Mouse (Mus musculus): ENCODE measurements around the gene Cacul1.
A peak's percentile ranks its signal among the peaks of the same experiment; 100 is the strongest.
"Not testable (repeated sequence)": the region's sequence is repeated elsewhere in the genome, so short reads cannot be mapped to it uniquely, and the experiment has no call there.

Cacul1 gene

DNA sequence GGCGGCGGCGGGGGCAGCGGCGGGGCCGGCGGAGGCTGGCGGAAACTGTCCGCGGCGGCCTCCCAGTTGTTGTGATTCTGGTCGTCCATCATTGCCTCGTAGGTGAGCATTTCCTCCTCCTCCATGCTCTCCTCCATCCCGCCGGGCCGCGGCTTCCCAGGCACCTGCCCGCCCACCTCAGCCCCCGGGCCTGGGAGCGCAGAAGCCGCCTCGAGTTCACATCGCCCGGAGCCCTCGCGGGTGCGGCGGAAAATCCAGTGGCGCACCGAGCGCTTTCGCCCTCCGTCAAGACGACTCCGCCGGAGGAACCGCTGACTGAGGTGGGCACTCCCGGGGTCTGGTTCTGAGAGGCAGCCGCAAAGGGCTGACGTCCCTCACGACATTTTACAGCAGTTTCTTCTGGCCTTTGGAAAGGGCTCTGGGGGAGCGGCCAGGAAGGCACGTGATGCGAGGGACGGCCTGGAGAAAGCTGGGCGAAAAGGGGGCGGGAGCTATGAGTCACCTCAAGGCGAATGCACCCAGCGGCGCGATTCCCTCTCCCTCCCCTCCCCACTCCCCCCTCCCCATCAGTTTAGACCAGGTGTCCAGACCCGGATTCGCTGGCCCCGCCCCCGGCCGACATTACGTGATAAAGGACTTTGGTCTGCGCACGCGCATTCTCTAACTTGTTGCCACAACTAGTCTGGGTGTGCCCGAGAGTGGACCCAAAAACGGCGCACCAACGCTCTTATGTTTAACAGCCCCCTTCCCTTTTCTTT lies at the start of gene Cacul1:
Gene Cacul1, minus strand, starts transcription at position 444 of the 758 bp plus-strand sequence.
- ATAC-seq (ENCODE audit: low TSS enrichment), result peak; percentile 88

GRCm38 (mm10) chr19:60619420-60619819 lies 38.6 kb upstream of the Cacul1 start:
- ATAC-seq (ENCODE audit: low TSS enrichment), result peak; percentile 44; the same call in 1 of the 2 replicates

- ATAC-seq (ENCODE audit: low TSS enrichment), result no peak
Observed at GRCm38 (mm10) chr19:60617007-60617406, 36.2 kb upstream of the Cacul1 start.

DNA sequence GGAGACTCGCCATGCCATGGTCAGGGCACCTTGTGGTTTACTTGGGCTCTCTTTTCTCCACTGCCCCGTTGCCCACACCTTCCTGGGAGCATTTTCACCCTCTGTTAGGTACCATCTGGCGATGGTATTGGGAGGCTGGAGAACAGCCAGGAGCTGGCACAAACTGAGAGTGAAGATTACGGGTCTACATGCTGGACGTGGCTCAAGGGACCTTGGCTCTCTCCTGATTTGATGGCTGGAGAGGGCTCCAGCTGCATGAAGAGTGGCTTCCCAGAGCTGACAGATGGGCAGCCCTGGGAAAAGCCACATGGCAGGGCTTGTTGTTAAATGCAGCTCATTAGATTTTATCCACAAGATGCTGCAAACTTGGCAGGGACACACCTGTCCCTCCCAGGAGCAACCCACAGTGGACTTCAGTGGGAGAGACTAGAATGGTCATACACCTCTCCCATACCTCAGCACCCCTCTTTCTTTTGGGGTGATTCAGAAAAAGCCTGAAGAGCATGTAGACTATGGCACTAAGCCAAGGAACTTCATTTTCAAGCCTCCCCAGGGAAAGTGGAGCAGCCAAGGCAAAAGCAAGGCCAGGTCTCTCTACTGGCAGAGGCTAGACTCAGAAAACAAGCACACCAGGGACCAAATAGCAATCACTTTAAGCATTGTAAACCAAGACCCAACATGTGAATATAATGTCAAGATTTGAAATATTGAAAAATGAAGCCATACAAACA lies 34.8 kb upstream of the Cacul1 start:
- no peak for ATAC-seq (ENCODE audit: low TSS enrichment)

DNA sequence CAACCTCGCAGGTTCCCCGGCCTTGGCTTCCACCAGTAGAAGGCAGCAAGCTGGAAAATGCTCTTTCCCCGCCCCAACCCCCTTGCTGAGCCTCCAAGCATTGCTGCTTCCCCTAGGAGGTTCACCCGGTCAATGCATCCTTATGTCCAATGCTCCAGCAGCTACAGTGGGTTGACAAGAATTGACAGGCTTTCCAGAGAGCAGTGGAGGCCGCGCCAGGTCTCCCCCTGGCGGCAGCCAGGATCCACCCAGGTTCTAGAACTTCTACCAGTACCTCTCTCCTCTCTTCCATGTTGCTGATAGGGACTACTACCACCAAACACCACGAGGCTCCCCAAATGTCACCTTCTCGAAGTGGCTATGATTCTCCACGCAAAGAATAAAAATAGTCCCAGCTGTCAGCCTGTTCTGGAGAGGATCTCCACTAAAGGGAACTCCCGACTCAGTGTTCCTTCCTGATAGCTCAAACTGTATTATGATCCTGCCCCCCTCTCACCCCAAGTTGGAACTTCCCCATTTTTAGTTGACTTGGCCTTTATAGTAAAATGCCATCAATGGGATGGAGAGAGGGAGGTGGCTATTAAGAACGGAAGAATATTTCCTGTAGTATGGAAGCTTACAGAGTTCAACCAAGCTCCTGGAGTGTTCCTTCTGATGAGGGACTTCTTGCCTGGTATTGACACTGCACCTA lies 30.8 kb upstream of the Cacul1 start:
- peak; percentile 65 for ATAC-seq (ENCODE audit: low TSS enrichment)

- no peak for ATAC-seq (ENCODE audit: low TSS enrichment)
Observed at GRCm38 (mm10) chr19:60608766-60609165, 27.9 kb upstream of the Cacul1 start.

- ATAC-seq (ENCODE audit: low TSS enrichment), result no peak
Observed at GRCm38 (mm10) chr19:60603586-60603985, 22.8 kb upstream of the Cacul1 start.

DNA sequence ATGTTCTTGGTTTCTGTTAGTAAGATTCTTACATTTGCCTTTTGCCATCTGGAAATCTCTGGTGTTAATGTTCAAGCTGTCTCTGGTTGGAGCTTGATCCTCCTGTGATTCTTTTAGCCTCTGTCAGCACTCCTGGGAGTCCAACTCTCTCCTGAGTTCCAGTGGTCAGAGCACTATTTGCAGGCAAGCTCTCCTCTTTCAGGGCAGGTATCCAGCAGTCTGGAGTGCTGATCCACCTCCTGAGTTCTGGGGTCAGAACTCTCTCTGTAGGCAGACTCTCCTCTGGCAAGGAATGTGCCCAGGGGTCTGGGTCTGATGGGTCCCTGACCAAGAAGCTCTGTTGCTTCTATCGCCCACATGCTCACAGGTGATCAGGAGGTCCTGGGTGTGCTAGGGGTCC lies 21.2 kb upstream of the Cacul1 start:
- not testable (repeated sequence) for ATAC-seq (ENCODE audit: low TSS enrichment)

DNA sequence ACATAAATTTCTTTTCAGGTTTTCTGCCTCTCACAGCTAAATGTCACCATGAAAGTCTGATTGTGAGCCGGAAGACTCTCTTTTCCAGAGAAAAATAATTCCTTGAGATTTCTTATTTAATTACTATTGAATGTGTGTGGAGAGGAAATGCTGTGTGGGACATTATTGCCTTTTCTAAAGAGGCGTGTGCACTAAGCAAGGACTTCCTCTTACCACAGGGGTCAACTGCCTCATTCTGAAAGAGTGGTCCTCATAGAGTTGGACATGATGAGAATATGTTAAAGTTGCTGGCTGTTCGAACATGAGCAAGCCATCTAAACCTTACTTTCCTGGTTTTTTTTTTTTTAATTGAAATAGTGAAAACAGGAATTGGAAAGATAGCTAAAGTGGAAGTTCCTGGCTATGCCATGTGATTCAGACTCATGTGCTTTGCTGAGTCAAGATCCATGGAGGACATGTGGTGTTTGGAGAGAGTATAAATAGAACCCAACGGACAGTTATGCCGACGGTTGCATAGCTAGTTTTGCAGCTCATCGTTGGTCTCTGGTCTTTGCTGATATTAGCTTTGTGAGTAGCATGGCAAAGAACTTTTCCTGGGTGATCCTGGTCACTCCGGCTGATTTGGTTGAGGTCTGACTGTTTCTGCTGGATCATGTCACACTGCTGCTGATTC lies 17.3 kb upstream of the Cacul1 start:
- ATAC-seq (ENCODE audit: low TSS enrichment), result no peak

DNA sequence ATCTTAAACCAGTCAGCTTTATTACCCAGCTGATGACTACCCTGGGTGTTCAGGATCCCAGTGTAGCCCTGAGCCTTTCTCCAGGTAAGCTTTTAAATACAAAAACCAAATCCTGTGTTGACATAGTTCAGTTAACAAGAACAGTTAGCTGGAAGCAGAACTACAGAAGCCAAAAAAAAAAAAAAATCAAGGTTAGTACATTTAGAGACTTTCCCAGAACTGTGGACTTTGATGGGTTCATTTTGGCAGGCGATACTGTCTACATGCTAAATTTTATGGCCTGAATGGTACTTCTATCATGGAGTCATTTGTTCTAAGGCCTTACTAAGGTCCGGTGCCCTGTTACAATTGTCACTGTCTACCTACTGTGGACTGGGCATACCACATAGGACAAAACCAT lies 8.8 kb upstream of the Cacul1 start:
- no peak for ATAC-seq (ENCODE audit: low TSS enrichment)

DNA sequence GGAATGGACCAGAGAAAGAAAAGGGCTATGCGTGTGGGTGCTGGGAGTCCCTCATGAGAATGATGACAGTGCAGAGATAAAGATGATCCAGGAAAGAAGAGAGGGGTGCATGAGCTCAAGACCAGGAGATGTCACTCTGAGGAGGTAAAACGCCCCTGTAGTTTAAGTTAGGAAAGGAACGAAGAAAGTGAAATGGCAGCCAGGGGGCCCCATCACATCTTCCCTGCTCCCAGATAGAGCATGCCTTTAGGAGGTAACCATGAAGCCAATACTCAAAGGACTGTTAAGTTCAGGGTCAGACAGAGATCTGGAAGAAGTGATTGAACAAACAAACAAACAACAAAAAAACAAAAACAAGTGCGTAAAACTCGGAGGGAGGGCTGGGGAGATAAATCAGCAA lies 5.8 kb upstream of the Cacul1 start:
- no peak for ATAC-seq (ENCODE audit: low TSS enrichment)

DNA sequence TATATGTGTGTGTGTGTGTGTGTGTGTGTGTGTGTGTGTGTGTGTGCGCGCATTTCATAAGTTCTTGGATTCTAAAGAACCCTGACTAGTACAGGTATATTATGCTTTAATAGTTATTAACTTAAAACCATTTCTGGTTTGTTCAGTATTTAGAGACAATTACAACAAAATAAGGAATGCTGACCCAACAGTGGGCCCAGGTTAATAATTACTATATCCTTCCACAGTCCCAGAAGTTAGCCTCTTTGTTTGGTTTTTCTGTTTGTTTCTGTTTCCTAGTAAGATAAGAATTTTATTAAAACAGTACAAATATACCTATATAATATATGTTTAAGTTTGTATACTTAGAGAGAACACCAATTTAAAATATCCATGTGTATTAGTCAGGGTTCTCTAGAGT lies 2.4 kb upstream of the Cacul1 start:
- ATAC-seq (ENCODE audit: low TSS enrichment), result no peak

DNA sequence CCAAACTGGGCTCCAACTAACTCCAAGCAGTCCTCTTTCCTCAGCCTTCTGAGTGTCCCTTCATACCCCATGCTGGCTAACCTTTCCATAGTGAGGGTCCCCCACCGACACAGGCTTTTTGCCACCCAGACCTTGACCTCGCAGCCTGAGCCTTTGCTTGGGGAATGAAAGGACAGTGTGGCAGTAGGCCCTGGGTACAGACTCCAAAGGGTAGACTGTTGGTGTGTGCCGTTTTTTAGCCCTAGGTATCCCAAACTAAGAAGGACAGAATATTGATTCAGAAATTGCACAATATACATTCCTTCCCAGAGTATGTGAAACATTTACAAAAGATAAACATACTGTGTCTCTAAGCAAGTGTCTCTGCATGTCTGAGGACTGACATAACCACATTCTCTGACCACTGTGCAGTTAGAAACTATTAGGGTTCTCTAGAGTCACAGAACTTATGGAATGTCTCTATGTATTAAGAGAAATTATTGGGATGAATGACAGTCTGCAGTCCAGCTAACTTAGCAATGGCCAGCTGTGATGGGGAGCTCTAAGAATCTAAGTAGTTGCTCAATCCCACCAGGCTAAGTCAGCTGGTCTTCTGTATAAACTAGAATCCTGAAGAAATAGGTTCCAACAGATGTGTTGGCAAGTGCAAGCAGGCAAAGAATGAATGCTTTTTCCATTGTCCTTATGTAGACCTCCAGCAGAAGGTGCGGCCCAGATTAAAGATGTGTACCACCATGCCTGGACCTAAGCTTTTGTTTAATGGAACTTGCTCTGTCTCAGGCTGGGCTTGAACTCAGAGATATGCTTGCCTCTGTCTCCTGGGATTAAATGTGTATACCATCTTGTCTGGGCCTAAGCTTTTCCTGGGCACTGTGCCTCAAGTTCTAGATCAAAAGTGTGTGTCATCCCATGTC lies 809 bp upstream of the Cacul1 start:
- peak; percentile 27; the same call in 1 of the 2 replicates for ATAC-seq (ENCODE audit: low TSS enrichment)

DNA sequence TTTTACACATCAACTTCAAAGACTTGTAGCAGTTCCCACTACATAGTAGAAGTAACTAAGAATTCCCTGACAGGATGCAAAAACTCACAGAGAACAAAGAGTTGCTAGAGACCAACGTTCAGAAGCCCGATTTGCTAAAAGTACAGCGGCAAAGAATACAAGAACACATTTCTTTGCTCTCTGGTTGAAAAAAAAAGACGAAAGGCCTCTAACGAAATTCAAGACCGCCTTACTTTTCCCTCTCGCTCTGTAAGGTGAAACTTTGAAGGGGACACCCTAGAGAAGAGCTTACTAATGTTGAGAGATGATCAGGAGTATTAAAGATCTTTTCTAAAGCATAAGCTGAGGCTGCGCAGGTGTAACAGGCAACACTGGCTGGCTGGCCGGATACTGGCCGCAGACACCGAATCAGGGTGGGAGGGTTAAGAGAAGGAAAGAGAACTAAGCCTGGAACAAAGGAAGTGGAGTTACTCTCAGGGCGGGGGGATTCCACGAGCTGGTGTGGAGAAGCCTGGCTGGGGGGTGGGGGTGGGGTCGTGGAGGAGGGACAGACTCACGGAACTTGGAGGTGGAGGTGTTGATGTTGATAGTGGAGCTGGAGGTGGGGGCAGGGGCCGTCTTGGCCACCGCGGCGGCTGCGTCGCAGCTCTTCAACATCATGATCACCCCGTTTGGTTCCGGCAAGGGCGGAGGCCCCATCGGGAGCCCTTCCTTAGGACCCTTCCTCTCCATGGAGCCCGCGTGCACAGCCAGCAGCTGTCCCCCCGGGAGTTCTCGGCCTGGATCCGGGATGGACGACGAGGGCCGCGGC lies 849 bp downstream of the Cacul1 start:
- peak; percentile 17 for ATAC-seq (ENCODE audit: low TSS enrichment)

- no peak for ATAC-seq (ENCODE audit: low TSS enrichment)
Observed at GRCm38 (mm10) chr19:60576741-60577140, 4.1 kb downstream of the Cacul1 start.

- no peak for ATAC-seq (ENCODE audit: low TSS enrichment)
Observed at GRCm38 (mm10) chr19:60560497-60560896, 20.3 kb downstream of the Cacul1 start.

DNA sequence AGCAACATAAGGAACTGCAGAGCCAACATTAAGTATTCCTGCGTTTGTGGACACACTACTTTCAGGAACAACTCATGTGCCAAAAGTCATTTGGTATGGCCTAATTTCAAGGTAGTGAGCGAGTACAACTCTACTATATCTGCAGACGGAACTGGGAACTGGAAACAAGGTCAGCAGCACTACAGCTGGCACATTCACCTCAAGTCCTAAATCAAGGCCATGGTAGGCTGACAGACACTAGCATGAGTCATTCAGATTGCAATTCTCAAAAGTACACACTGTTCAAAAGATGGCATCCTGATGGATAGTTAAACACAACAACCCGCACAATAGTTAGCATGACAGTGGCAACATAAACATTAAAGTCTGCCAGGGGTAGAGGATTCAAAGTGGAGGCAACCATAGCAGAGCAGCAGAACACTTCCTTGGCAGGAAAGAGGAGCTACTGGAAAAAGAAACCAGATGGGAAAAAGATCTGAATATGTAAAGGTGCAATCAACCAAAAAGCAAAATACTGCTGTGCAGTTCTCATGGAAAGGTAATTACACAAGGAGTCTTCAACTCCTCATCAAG lies 25.9 kb downstream of the Cacul1 start:
- ATAC-seq (ENCODE audit: low TSS enrichment), result peak; percentile 67

- ATAC-seq (ENCODE audit: low TSS enrichment), result no peak
Observed at GRCm38 (mm10) chr19:60553501-60553900, 27.3 kb downstream of the Cacul1 start.

DNA sequence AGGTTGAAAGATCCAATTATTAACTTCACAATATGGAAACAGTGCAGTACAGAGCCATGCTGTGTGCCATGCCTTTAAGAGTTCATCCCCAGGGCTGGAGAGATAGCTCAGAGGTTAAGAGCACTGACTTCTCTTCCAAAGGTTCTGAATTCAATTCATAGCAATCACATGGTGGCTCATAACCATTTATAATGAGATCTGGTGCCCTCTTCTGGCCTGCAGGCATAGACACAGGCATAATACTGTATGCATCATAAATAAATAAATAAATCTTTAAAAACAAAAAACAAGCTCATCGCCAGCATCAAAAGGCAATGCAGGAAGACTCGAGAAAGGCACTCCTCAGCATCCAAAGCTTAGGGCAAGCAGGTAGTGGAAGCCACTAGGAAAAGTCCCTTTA lies 37.5 kb downstream of the Cacul1 start:
- no peak for ATAC-seq (ENCODE audit: low TSS enrichment)

GRCm38 (mm10) chr19:60531897-60532296 lies 48.9 kb downstream of the Cacul1 start:
- ATAC-seq (ENCODE audit: low TSS enrichment), result no peak

All from frontal cortex, adult (tissue).